Mouse (Mus musculus) lung, embryonic 16.5 days (tissue): ENCODE data around the gene Nars2. TPM values are rescaled to one million over a fixed set of nuclear protein-coding genes. Genes with fewer than 3 reads are reported as not detected.

Experiments
- ATAC-seq: fragments of 200-750 bp; cut with Nextera tagmentation; 2 replicates; pipeline ENCODE4 v1.8.0; 2017; ENCODE audit warnings: low read depth, mild to moderate bottlenecking, moderate library complexity
- H3K27ac ChIP-seq: fragments of 300-500 bp; sonication (generic); 2 replicates; pipeline ENCODE4 v1.5.1; 2014; ENCODE audit warnings: mild to moderate bottlenecking, control low read depth, low read length
- H3K27me3 ChIP-seq: fragments of 300-500 bp; sonication (generic); 2 replicates; pipeline ENCODE4 v1.6.1; 2014; ENCODE audit warnings: low read depth, low read length, mixed read lengths; ENCODE audit not compliant: control insufficient read depth, insufficient read depth
- H3K36me3 ChIP-seq: fragments of 300-500 bp; sonication (generic); 2 replicates; pipeline ENCODE4 v1.6.1; 2014; ENCODE audit warnings: low read length; ENCODE audit not compliant: control insufficient read depth, insufficient read depth
- H3K4me1 ChIP-seq: fragments of 300-500 bp; sonication (generic); replicated peaks from 2 replicates; pipeline ENCODE4 v1.6.1; 2014; ENCODE audit warnings: low read length, mixed read lengths; ENCODE audit not compliant: control insufficient read depth, insufficient read depth
- H3K4me2 ChIP-seq: fragments of 300-500 bp; sonication (generic); 2 replicates; pipeline ENCODE4 v1.6.1; 2014; ENCODE audit warnings: low read depth, low read length, control low read depth
- H3K4me3 ChIP-seq: fragments of 300-500 bp; sonication (generic); 2 replicates; pipeline ENCODE4 v1.5.1; 2014; ENCODE audit warnings: mild to moderate bottlenecking, low read length, control low read depth
- H3K9ac ChIP-seq: fragments of 300-500 bp; sonication (generic); 2 replicates; pipeline ENCODE4 v1.6.1; 2014; ENCODE audit warnings: low read length, control low read depth
- H3K9me3 ChIP-seq: fragments of 300-500 bp; sonication (generic); 2 replicates; pipeline ENCODE4 v1.6.1; 2016; ENCODE audit warnings: low read length; ENCODE audit not compliant: control insufficient read depth
- WGBS: fragments of 180-500 bp; shearing (Covaris S2); extraction: QIAGEN DNeasy Blood & Tissue Kit; methylation state at CpG from one replicate; pipeline ENCODE4 v1.1.7; 2014; 5-methylcytosine and 5-hydroxymethylcytosine counted together
- polyA plus RNA-seq: library from polyadenylated mRNA; unstranded; fragments of >200 nt; fragmentation: Nextera tagmentation; extraction: Ambion mirVana; gene quantifications from 2 replicates; pipeline ENCODE4 v1.2.1, GENCODE M21; 2015

The Nars2 gene
- polyA plus RNA-seq, 1 experiment from 2014 or later: 18.0 TPM

DNA sequence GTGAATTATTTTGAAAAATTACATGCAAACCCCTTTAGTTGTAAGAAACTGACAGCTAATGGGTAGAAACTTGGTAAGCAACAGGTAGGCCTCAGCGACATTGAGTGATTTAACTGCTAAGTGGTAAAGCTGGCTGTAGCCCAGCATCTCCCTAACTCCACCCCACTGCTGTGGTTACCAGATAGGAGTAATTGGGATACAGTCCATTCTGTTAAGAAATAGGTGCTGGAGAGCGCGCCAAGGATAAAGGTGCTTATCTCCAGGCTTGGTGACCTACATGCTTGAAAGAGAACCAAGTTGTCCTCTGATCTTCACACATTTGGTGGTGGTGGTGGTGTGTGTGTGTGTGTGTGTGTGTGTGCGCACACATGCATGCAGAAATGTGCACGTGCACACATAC, 7.9 kb downstream of the Nars2 start:
- Histone ChIP-seq H3K27ac (no peak overlapping the region), H3K4me3 (no peak overlapping the region), H3K9me3 (no peaks in the 10 kb centered on the region), H3K4me1 (no peaks in the 10 kb centered on the region), H3K4me2 (no peak overlapping the region), H3K36me3 (peaks cover 7% of the 10 kb centered on the region; the same call in 1 of the 2 replicates), H3K27me3 (no peaks in the 10 kb centered on the region), H3K9ac (no peak overlapping the region)
- WGBS: 91% methylated on average over 5 of the region's 5 CpGs
- no peak for ATAC-seq

DNA sequence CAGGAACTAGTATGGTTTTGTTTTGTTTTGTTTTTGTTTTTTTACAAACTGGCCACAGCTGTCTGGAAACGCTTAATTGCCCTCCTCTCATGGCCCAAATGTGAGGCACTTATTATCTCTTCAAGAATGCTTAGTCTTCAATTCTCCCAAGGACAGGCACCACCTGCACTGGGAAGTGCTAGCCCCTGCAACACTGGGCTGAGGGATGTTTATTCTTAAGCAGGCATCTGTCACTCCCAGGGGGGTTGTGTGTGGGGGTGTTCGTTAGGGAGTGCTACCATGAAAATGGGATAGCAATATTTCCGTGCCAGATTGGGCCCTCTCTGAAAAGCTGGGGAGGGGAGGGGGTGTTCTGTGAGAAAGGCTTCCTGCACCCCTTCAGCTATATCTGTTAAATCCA, 15.9 kb downstream of the Nars2 start:
- H3K4me3 ChIP-seq: no peak overlapping the region
- no peak overlapping the region for H3K27ac ChIP-seq
- no peak overlapping the region for H3K9ac ChIP-seq
- ATAC-seq: no peak
- H3K4me1 ChIP-seq: no peaks in the 10 kb centered on the region; the same call in 1 of the 2 replicates
- H3K36me3 ChIP-seq: no peaks in the 10 kb centered on the region
- no peak overlapping the region for H3K4me2 ChIP-seq
- no peaks in the 10 kb centered on the region for H3K27me3 ChIP-seq
- 40% methylated on average over 3 of the region's 3 CpGs for WGBS
- no peaks in the 10 kb centered on the region for H3K9me3 ChIP-seq

DNA sequence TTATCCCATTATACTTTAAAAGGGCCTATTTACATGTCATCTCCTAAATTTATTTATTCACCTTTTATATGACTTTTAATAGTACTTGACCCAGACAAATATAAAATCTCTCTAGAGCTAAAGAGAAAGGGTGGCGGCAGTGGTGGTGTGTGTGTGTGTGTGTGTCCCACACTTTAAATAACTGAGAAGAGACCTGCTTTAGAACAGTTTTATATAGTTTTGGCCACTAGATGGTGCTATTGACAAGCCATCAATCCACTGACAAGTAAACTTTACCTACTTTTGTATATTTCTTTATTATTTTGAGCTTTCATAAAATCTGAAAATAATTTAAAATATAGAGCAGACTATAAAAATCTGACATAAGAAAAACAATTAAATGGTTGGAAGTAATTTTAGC, 19.1 kb downstream of the Nars2 start:
- 13% methylated on average over 1 of the region's 1 CpGs for WGBS
- H3K9ac ChIP-seq: no peak overlapping the region
- H3K27ac ChIP-seq: no peak overlapping the region
- H3K9me3 ChIP-seq: no peaks in the 10 kb centered on the region
- H3K4me2 ChIP-seq: no peak overlapping the region
- ATAC-seq: no peak; the same call in 1 of the 2 replicates
- H3K27me3 ChIP-seq: no peaks in the 10 kb centered on the region
- H3K4me1 ChIP-seq: no peaks in the 10 kb centered on the region; the same call in 1 of the 2 replicates
- H3K36me3 ChIP-seq: no peaks in the 10 kb centered on the region
- H3K4me3 ChIP-seq: no peak overlapping the region

DNA sequence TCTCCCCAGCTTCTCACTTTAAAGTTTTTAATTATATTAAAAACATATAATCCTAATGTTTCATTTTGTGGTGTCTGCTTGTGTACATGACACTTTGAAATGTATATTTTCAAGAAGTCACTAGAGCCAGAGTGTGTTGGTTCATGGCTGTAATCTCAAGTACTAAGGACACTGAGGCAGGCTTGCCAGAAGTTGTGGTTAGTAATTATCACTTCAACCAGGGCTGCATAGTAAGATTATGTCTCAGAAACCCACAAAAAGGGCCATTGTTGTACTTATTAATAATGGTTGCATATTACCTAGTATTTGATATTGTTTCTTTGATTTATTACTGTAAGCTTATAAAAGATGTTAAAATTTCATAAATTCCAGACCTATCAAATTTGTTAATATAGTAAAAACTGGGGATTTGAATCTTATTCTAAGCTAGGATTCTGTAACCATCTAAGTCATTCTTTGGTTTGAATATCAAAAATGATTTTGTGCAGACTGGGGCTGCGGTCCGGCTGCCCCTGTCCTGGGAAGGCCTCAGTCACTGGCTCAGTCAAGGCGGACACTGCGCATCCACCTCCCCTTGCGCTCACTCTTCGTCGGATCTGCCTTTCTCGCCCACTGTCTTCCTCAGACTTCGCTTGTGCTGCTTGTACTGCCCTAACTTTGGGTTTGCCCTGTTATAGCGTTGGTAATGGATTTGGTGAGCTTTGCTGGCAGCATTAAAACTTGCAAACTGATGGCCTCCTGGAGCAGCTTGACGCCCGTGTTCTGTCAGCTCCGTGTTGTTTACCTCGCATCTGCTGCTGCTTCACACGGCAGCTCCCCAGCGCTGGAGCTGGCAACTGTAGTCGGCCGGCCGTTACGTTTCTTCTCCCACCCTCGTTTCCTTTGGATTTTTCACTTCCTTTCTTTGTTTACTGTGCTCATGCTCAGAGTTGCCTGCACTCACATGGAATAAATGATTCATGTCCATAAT, 20.0 kb downstream of the Nars2 start:
- 0 out of 2 replicates have a peak overlapping the region, but pooled peaks have one; percentile 18 for H3K4me3 ChIP-seq
- no peak for ATAC-seq

DNA sequence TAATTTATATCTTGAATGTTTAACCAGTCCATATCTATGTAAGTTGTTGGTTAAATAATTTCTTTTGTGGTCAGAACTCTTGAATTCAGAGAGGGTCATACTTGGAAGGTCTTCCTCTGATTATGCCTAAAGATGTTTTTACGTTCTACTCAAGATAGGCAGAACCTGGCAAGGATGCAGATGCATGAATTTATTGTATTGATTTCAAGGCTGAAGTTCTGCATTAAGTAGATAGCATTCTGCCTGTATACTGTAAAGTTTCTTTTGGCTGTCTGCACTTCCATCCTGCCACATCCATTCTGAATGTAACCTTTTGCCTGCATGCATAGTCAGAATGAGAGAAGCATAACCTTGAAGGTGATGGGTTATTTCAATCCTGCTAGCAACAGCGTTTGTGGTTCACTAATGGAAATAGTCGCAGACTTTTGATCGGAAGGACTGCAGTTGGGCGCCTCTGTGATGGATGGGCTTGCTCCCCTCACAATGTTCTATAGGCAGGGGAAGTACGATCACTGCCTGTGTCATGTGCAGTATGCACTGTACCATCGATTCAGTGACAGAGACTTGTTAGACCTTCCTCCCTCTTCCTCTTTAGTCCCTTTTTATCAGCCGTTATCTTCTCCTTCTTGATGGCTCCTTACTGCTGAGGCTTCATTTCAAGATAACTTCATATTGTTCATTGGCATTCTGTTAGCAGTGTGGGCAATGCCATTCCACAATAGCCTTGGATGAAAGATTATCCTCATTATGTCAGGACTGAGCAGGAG, 21.0 kb downstream of the Nars2 start:
- H3K9me3 ChIP-seq: no peaks in the 10 kb centered on the region

More for the DNA sequence above, 20.0 kb downstream of the Nars2 start:
- 43% methylated on average over 21 of the region's 21 CpGs for WGBS
- Histone ChIP-seq H3K27ac (peak overlapping the region; percentile 63; the same call in 1 of the 2 replicates), H3K27me3 (no peaks in the 10 kb centered on the region), H3K4me2 (peak overlapping the region; percentile 48), H3K36me3 (no peaks in the 10 kb centered on the region), H3K9ac (peak overlapping the region; percentile 51), H3K9me3 (no peaks in the 10 kb centered on the region), H3K4me1 (no peaks in the 10 kb centered on the region; the same call in 1 of the 2 replicates)

DNA sequence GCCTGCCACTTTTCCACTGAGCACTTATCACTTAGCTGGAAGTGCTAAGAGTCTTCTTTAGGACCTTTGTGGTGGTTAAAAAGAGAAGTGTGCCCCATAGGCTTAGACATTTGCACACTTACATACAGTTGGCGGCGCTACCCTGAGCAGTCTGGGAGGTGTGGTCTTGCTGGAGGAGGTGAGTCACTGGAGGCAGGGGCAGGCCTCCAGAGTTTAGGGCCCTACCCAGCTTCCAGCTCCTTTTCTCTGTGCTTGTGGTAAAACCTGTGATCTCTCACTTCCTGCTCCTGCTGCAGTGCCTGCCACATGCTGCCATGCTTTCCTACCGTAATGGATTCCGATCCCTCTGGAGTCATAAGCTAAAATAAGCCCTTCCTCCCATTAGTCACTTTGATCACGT, 24.6 kb downstream of the Nars2 start:
- no peaks in the 10 kb centered on the region; the same call in 1 of the 2 replicates for H3K4me1 ChIP-seq
- no peak overlapping the region for H3K27ac ChIP-seq
- WGBS: 82% methylated on average over 5 of the region's 5 CpGs
- no peaks in the 10 kb centered on the region for H3K36me3 ChIP-seq
- ATAC-seq: no peak
- no peak overlapping the region for H3K4me2 ChIP-seq
- no peaks in the 10 kb centered on the region for H3K27me3 ChIP-seq
- no peak overlapping the region for H3K4me3 ChIP-seq
- no peaks in the 10 kb centered on the region for H3K9me3 ChIP-seq
- H3K9ac ChIP-seq: no peak overlapping the region

More for the DNA sequence above, 21.0 kb downstream of the Nars2 start:
- H3K4me2 ChIP-seq: no peak overlapping the region
- H3K4me1 ChIP-seq: no peaks in the 10 kb centered on the region; the same call in 1 of the 2 replicates
- WGBS: 58% methylated on average over 8 of the region's 8 CpGs
- no peaks in the 10 kb centered on the region for H3K36me3 ChIP-seq
- no peak overlapping the region; the same call in 1 of the 2 replicates for H3K9ac ChIP-seq
- ATAC-seq: no peak
- no peak overlapping the region for H3K27ac ChIP-seq
- H3K27me3 ChIP-seq: no peaks in the 10 kb centered on the region
- H3K4me3 ChIP-seq: no peak overlapping the region

DNA sequence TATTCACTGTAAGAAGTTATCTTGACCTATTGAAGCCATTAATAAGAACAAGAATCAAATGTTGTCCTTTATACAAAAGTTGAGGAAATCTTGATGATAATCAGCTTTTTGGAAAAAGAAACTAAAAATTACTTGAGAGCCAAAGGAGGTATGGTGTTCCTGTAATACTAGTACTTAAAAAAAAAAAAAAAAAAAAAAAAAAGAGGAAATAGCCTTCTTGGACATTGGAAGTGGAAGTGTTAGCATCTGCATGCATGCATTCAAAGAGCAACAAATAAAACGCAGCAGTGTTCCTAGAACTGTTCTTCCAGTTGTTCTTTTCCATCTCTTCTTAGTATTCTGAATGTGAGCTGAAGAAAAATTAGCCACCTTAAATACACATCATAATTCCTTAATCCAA, 25.9 kb downstream of the Nars2 start:
- no peak overlapping the region for H3K4me3 ChIP-seq
- no peak for ATAC-seq
- no peak overlapping the region for H3K27ac ChIP-seq
- no peak overlapping the region for H3K9ac ChIP-seq
- 67% methylated on average over 1 of the region's 1 CpGs for WGBS
- H3K27me3 ChIP-seq: no peaks in the 10 kb centered on the region
- no peak overlapping the region for H3K4me2 ChIP-seq
- no peaks in the 10 kb centered on the region for H3K9me3 ChIP-seq
- H3K4me1 ChIP-seq: no peaks in the 10 kb centered on the region
- H3K36me3 ChIP-seq: no peaks in the 10 kb centered on the region

DNA sequence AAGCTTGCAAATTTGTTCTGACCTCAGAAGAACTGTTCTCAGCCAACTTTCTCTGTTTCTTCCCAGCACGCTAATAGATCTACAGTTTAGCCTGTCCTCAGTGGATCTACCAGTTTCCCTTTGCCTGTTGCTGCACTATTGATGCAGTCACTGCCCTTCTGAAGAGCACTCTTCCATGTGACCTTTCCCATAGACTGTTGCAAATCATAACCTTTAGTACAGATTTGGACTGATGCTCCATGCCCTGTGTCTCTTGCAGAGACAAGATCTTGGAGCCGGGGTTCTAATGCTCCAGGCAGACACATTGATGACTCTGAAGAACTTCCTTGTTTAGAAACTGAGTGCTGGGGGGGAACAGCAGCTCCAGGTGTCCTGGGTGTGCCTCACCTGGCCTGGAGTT, 30.1 kb downstream of the Nars2 start:
- no peak for ATAC-seq
- no peak overlapping the region for H3K9ac ChIP-seq
- no peaks in the 10 kb centered on the region for H3K27me3 ChIP-seq
- no peaks in the 10 kb centered on the region for H3K36me3 ChIP-seq
- peaks cover 9% of the 10 kb centered on the region for H3K4me1 ChIP-seq
- no peaks in the 10 kb centered on the region for H3K9me3 ChIP-seq
- no peak overlapping the region for H3K4me2 ChIP-seq
- H3K27ac ChIP-seq: no peak overlapping the region
- H3K4me3 ChIP-seq: no peak overlapping the region
- 80% methylated on average over 2 of the region's 2 CpGs for WGBS
